Mouse (Mus musculus) lung, embryonic 14.5 days (tissue): Measurements from ENCODE around the gene Lrrc4. TPM values are rescaled to one million over a fixed set of nuclear protein-coding genes. Genes with fewer than 3 reads are reported as not detected.
A peak's percentile ranks its signal among the peaks of the same experiment; 100 is the strongest.

ENCODE experiments used
- ATAC-seq: fragments of 200-750 bp; cut with Nextera tagmentation; 2 replicates; pipeline ENCODE4 v1.8.0; 2017; ENCODE audit warnings: mild to moderate bottlenecking, moderate TSS enrichment, moderate library complexity; ENCODE audit not compliant: insufficient read depth
- DNase-seq: peaks from one replicate; pipeline ENCODE4 v3.0.0-alpha.2; 2015
- H3K27ac ChIP-seq: fragments of 300-500 bp; sonication (generic); 2 replicates; pipeline ENCODE4 v1.5.1; 2014; ENCODE audit warnings: low read depth, mild to moderate bottlenecking, moderate library complexity
- H3K27me3 ChIP-seq: fragments of 300-500 bp; sonication (generic); 2 replicates; pipeline ENCODE4 v1.6.1; 2014; ENCODE audit warnings: low read length, control low read depth; ENCODE audit not compliant: insufficient read depth
- H3K36me3 ChIP-seq: fragments of 300-500 bp; sonication (generic); 2 replicates; pipeline ENCODE4 v1.6.1; 2014; ENCODE audit warnings: control low read depth; ENCODE audit not compliant: insufficient read depth
- H3K4me1 ChIP-seq: fragments of 300-500 bp; sonication (generic); 2 replicates; pipeline ENCODE4 v1.6.1; 2014; ENCODE audit warnings: antibody characterized with exemption, control low read depth; ENCODE audit not compliant: insufficient read depth
- H3K4me2 ChIP-seq: fragments of 300-500 bp; sonication (generic); 2 replicates; pipeline ENCODE4 v1.6.1; 2014; ENCODE audit warnings: mild to moderate bottlenecking
- H3K4me3 ChIP-seq: fragments of 300-500 bp; sonication (generic); 2 replicates; pipeline ENCODE4 v1.5.1; 2014; ENCODE audit warnings: low read depth, low read length
- H3K9ac ChIP-seq: fragments of 300-500 bp; sonication (generic); 2 replicates; pipeline ENCODE4 v1.6.1; 2014
- H3K9me3 ChIP-seq: fragments of 300-500 bp; sonication (generic); 2 replicates; pipeline ENCODE4 v1.6.1; 2016; ENCODE audit warnings: low read depth, low read length, control low read depth
- CTCF ChIP-seq: IDR thresholded peaks from 2 replicates; pipeline ENCODE4 v1.5.1; 2016; ENCODE audit warnings: antibody characterized with exemption, low read depth
- WGBS: fragments of 180-500 bp; shearing (Covaris S2); extraction: QIAGEN DNeasy Blood & Tissue Kit; methylation state at CpG from one replicate; pipeline ENCODE4 v1.1.7; 2014; 5-methylcytosine and 5-hydroxymethylcytosine counted together
- polyA plus RNA-seq: library from polyadenylated mRNA; unstranded; fragments of >200 nt; fragmentation: Nextera tagmentation; extraction: Ambion mirVana; gene quantifications from 2 replicates; pipeline ENCODE4 v1.2.1, GENCODE M21; 2014

Lrrc4 gene
- polyA plus RNA-seq, 1 experiment from 2014 or later = 0.63 TPM

DNA sequence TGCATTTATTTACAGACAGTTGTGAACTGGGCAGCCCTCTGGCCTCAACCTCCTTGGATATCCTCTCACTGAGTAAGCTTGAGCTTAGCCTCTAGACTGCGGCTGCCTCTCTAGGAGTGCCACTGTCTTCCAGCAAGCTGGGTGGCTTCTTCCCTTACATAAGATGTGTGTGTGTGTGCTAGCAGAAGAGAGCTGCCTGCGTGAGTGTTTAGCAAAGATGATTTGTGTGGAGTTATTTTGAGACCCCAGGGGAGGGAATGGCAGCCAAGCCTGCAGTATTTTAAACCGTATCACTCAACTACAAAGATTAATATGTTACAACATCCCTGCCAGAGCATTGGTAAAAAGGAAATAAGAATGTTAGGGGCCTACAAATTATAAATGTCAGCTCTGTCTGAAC, 49.9 kb downstream of the Lrrc4 start:
- Histone ChIP-seq H3K4me3 (no peak overlapping the region), H3K9ac (no peak overlapping the region), H3K9me3 (no peaks in the 10 kb centered on the region), H3K27me3 (no peaks in the 10 kb centered on the region), H3K27ac (no peak overlapping the region), H3K4me2 (no peak overlapping the region), H3K36me3 (no peaks in the 10 kb centered on the region), H3K4me1 (no peaks in the 10 kb centered on the region)
- TF ChIP-seq CTCF = no peak
- 36% methylated on average over 3 of the region's 3 CpGs for WGBS
- ATAC-seq (peak; percentile 41; the same call in 1 of the 2 replicates), DNase-seq (peak; percentile 50)

DNA sequence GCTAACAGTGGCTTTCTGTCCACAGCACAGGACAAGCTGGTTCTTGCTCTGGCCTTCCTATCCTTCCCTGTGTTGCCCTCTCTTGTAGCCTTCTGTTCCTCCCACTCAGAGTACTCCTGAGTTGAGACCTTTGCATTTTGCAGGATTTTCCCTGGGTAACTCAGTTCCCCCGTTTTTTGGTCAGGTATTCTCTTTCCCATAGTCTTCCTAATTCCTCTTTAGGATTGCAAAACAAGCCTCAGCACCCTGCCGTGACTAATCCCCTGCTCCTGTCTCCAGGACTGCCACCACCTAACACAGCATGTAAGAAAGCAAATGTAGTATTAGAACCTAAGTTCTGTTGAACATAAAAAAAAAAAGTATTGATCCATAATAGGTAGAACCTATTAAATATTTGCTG, 60.2 kb downstream of the Lrrc4 start:
- Histone ChIP-seq H3K27me3 (no peaks in the 10 kb centered on the region), H3K9ac (no peak overlapping the region), H3K4me1 (no peaks in the 10 kb centered on the region), H3K36me3 (peaks cover 3% of the 10 kb centered on the region; the same call in 1 of the 2 replicates), H3K27ac (no peak overlapping the region), H3K9me3 (no peaks in the 10 kb centered on the region), H3K4me2 (no peak overlapping the region), H3K4me3 (no peak overlapping the region)
- WGBS = 48% methylated on average over 2 of the region's 2 CpGs
- ATAC-seq (no peak), DNase-seq (no peak)
- TF ChIP-seq CTCF = no peak

DNA sequence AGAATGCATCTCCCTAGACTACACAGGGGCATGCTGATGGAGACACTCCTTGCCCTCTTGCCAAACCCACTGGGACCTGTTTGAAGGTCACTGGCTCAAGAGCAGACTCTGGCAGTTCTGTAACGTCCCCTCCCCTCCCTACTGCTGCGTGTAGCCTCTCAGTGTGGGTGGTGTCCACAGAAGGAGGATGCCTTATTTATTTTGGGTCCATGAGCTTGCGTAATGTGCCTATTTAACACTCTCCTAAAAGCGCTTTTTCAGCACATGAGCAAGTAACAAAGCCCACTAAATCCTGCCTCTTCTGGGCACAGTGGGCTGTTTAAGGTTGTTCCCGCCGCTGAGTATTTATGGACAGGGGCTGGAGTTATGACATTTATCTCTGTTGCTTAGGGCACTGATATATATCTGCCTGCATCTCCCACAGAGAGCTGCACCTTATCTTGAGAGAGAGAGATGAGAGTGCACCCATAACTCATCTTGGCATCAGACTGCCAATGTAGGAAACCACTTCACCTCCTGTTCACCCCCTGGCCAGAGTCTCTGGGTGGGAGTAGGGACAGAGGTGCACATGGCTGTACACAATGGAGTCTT, 63.6 kb downstream of the Lrrc4 start:
- DNase-seq (no peak), ATAC-seq (no peak)
- no peaks in the 10 kb centered on the region for H3K36me3 ChIP-seq
- TF ChIP-seq CTCF = no peak
- H3K27me3 ChIP-seq = no peaks in the 10 kb centered on the region
- H3K27ac ChIP-seq = no peak overlapping the region
- WGBS = 87% methylated on average over 6 of the region's 6 CpGs
- H3K4me1 ChIP-seq = no peaks in the 10 kb centered on the region
- no peak overlapping the region for H3K4me3 ChIP-seq
- H3K9me3 ChIP-seq = no peaks in the 10 kb centered on the region
- H3K9ac ChIP-seq = no peak overlapping the region
- no peak overlapping the region for H3K4me2 ChIP-seq

DNA sequence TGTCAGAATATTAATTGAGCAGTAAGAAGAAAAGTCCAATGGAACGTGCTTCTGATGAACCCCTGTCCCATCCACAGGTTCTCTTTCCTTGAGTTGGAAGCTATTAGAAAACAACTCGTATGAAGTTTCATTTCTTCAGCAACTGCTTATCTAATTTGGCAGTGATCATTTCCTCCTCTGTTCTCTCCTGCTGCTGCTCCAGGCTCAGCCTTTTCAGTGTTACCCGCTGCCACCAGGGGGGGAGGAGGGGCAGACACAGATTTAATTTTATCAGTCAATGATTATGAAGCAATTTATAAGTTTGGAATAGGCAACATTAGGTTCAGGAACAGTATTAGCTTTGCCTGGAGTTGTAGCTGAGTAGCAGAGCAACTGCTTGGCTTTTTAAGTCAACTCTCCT, 64.9 kb downstream of the Lrrc4 start:
- no peaks in the 10 kb centered on the region for H3K9me3 ChIP-seq
- ATAC-seq = no peak
- H3K4me1 ChIP-seq = no peaks in the 10 kb centered on the region
- no peak for DNase-seq
- no peak overlapping the region for H3K4me3 ChIP-seq
- no peaks in the 10 kb centered on the region for H3K36me3 ChIP-seq
- no peaks in the 10 kb centered on the region for H3K27me3 ChIP-seq
- TF ChIP-seq CTCF = peak; percentile 6; the same call in 1 of the 2 replicates
- no peak overlapping the region for H3K27ac ChIP-seq
- no peak overlapping the region for H3K4me2 ChIP-seq
- WGBS = 49% methylated on average over 3 of the region's 3 CpGs
- H3K9ac ChIP-seq = no peak overlapping the region

DNA sequence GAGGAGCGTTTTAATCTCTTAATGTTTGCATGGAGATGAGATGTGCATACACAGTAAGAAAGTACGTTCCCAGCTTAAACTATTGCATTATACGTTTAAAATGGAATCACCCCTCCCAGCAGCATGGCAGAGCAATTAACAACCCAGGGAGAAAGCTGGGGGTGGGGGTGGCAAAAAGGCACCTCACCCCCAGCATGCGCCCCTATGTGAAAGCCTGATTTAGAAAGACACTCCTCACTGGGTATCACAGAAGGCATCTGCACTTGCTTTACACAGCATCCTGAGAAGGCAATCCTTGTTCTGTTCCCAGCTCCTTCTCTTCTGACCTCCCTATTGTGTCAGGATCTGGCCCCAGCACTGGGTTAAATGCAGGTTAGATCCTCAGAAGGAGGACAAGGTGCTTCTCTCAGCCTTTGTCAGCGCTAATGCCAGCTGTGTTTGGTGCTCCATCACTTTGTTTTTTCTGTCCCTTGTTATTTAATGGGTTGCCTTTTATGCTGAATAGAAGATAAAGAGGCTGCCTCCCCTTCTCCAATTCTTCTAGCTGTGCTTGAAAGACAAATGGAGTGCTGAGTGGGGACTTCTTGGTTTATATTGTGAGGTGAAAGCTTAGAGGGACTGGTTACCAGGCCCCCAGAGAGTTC, 69.3 kb downstream of the Lrrc4 start:
- Histone ChIP-seq H3K36me3 (no peaks in the 10 kb centered on the region), H3K4me2 (no peak overlapping the region), H3K9me3 (no peaks in the 10 kb centered on the region), H3K9ac (no peak overlapping the region), H3K27me3 (no peaks in the 10 kb centered on the region), H3K4me3 (no peak overlapping the region), H3K4me1 (no peaks in the 10 kb centered on the region), H3K27ac (no peak overlapping the region)
- DNase-seq (no peak), ATAC-seq (no peak)
- TF ChIP-seq CTCF = no peak
- WGBS = 28% methylated on average over 5 of the region's 5 CpGs

DNA sequence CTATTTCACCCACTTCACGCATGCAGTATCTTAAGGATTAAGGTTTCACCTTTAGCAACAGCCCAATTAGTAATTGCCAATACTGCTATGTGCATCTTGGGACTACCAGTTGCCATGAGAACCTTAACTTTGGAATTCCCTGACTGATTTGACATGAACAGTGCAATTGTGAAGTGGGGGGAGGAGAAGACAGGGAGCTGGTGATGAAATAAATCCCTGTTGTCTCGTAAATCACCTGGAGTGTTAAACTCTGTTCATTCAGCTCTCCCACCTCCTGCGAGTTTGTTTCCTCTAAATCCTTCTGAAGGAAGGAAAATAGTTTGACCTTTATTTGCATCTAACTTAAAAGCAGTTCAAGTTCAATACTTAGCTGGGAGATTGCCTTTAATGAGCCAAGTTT, 69.8 kb downstream of the Lrrc4 start:
- TF ChIP-seq CTCF = no peak
- H3K36me3 ChIP-seq = no peaks in the 10 kb centered on the region
- no peak overlapping the region for H3K27ac ChIP-seq
- no peaks in the 10 kb centered on the region for H3K9me3 ChIP-seq
- no peaks in the 10 kb centered on the region for H3K4me1 ChIP-seq
- H3K4me2 ChIP-seq = no peak overlapping the region
- no peak overlapping the region for H3K9ac ChIP-seq
- ATAC-seq (no peak), DNase-seq (no peak)
- H3K4me3 ChIP-seq = no peak overlapping the region
- 54% methylated on average over 3 of the region's 3 CpGs for WGBS
- H3K27me3 ChIP-seq = no peaks in the 10 kb centered on the region

DNA sequence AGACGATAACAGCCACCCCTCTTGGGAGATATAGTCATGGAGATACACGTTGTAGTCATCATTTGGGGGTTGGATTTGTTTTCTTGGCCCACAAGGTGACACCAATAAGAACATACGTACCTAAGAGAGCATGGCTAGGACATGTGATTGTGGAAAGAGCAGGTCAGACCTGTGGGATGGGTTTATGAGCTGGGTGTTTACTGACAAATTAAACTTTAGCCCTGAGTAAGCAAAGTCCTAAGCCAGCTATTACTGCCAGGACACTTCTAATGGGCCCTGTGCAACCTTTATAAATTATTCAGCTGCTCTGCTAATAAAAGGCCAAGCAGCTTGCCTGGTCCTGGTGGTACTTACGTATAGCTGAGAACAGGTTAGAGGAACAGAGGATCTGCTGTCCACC, 73.3 kb downstream of the Lrrc4 start:
- no peak for DNase-seq
- no peak overlapping the region for H3K4me2 ChIP-seq
- no peak for ATAC-seq
- H3K4me1 ChIP-seq = no peaks in the 10 kb centered on the region
- no peak overlapping the region for H3K4me3 ChIP-seq
- H3K27ac ChIP-seq = no peak overlapping the region
- H3K36me3 ChIP-seq = peaks cover 5% of the 10 kb centered on the region; the same call in 1 of the 2 replicates
- H3K9me3 ChIP-seq = no peaks in the 10 kb centered on the region
- 80% methylated on average over 4 of the region's 4 CpGs for WGBS
- TF ChIP-seq CTCF = no peak
- no peaks in the 10 kb centered on the region for H3K27me3 ChIP-seq
- H3K9ac ChIP-seq = no peak overlapping the region
